Mouse (Mus musculus) intestine, embryonic 16.5 days (tissue): ENCODE results near the gene Gas1. TPM values are rescaled to one million over a fixed set of nuclear protein-coding genes. Genes with fewer than 3 reads are reported as not detected.

ENCODE experiments used
- ATAC-seq: fragments of 200-750 bp; cut with Nextera tagmentation; 2 replicates; pipeline ENCODE4 v1.8.0; 2017; ENCODE audit warnings: moderate TSS enrichment, moderate library complexity
- H3K27ac ChIP-seq: fragments of 300-500 bp; sonication (generic); 2 replicates; pipeline ENCODE4 v1.5.1; 2014; ENCODE audit warnings: mild to moderate bottlenecking, low read length
- H3K27me3 ChIP-seq: fragments of 300-500 bp; sonication (generic); replicated peaks from 2 replicates; pipeline ENCODE4 v1.6.1; 2014; ENCODE audit warnings: low read length, control low read depth, mixed read lengths; ENCODE audit not compliant: control insufficient read depth, insufficient read depth
- H3K36me3 ChIP-seq: fragments of 300-500 bp; sonication (generic); 2 replicates; pipeline ENCODE4 v1.6.1; 2014; ENCODE audit warnings: low read length, control low read depth; ENCODE audit not compliant: control insufficient read depth, insufficient read depth
- H3K4me1 ChIP-seq: fragments of 300-500 bp; sonication (generic); 2 replicates; pipeline ENCODE4 v1.6.1; 2014; ENCODE audit warnings: low read length, control low read depth, mixed read lengths; ENCODE audit not compliant: control insufficient read depth, insufficient read depth
- H3K4me2 ChIP-seq: fragments of 300-500 bp; sonication (generic); 2 replicates; pipeline ENCODE4 v1.6.1; 2014; ENCODE audit warnings: low read depth, low read length, control low read depth
- H3K4me3 ChIP-seq: fragments of 300-500 bp; sonication (generic); 2 replicates; pipeline ENCODE4 v1.5.1; 2014; ENCODE audit warnings: mild to moderate bottlenecking, low read length
- H3K9ac ChIP-seq: fragments of 300-500 bp; sonication (generic); 2 replicates; pipeline ENCODE4 v1.6.1; 2014; ENCODE audit warnings: low read depth, low read length
- H3K9me3 ChIP-seq: fragments of 300-500 bp; sonication (generic); 2 replicates; pipeline ENCODE4 v1.6.1; 2016; ENCODE audit warnings: low read length, control low read depth; ENCODE audit not compliant: control insufficient read depth
- WGBS: fragments of 180-500 bp; shearing (Covaris S2); extraction: QIAGEN DNeasy Blood & Tissue Kit; methylation state at CpG from one replicate; pipeline ENCODE4 v1.1.7; 2014; 5-methylcytosine and 5-hydroxymethylcytosine counted together
- polyA plus RNA-seq: library from polyadenylated mRNA; unstranded; fragments of >200 nt; fragmentation: Nextera tagmentation; extraction: Ambion mirVana; gene quantifications from 2 replicates; pipeline ENCODE4 v1.2.1, GENCODE M21; 2015

The Gas1 gene
- polyA plus RNA-seq, 1 experiment from 2014 or later = 22.0 TPM

DNA sequence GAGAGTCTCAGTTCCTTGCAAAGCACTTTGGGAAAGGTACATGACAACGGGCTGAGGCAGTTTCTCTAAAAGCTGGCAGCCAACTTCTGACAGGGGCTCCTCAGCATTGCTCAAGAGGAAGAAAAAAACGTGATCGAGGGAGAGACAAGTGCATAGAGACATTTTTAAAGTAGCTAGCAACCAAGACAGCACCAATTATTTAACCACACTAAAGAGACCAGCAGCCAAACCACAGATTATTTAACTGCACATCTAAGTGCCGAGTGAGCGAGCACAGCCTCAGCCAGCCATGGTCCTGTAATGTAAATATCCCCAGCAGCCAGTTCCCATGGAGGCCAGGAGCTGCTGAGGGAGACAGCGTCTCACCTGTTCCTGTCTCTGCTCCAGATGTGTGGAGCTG lies 16.1 kb upstream of the Gas1 start:
- no peaks in the 10 kb centered on the region for H3K36me3 ChIP-seq
- 21% methylated on average over 6 of the region's 6 CpGs for WGBS
- 0 out of 2 replicates have a peak, but pooled peaks have one; percentile 48 for ATAC-seq
- no peak overlapping the region for H3K4me2 ChIP-seq
- no peak overlapping the region for H3K4me3 ChIP-seq
- no peak overlapping the region for H3K27ac ChIP-seq
- no peaks in the 10 kb centered on the region for H3K4me1 ChIP-seq
- H3K27me3 ChIP-seq = no peaks in the 10 kb centered on the region
- H3K9me3 ChIP-seq = no peaks in the 10 kb centered on the region
- H3K9ac ChIP-seq = no peak overlapping the region

DNA sequence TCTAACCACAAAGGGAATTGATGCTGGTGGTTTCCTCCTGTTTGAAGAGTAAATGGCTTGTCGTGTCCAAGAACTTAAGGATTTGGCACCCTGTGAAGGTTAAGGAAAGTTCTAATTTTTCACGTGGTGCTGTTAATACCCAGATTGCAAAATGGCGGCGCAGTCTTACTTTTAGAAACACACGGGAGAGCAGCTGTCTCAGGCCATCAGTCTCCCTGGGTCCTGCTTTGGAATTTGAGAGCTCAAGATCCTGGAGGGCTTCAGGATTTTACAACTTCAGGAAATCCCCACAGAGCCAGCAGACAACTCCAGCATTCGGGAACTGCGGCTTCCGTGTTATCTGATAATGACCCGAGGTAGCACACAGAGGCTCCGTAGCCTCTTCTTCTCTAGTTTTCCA lies 12.8 kb upstream of the Gas1 start:
- H3K27ac ChIP-seq = no peak overlapping the region
- H3K4me1 ChIP-seq = no peaks in the 10 kb centered on the region
- no peak for ATAC-seq
- no peaks in the 10 kb centered on the region for H3K36me3 ChIP-seq
- H3K4me2 ChIP-seq = no peak overlapping the region
- 54% methylated on average over 10 of the region's 10 CpGs for WGBS
- no peaks in the 10 kb centered on the region for H3K9me3 ChIP-seq
- H3K9ac ChIP-seq = no peak overlapping the region
- H3K27me3 ChIP-seq = no peaks in the 10 kb centered on the region
- no peak overlapping the region for H3K4me3 ChIP-seq

DNA sequence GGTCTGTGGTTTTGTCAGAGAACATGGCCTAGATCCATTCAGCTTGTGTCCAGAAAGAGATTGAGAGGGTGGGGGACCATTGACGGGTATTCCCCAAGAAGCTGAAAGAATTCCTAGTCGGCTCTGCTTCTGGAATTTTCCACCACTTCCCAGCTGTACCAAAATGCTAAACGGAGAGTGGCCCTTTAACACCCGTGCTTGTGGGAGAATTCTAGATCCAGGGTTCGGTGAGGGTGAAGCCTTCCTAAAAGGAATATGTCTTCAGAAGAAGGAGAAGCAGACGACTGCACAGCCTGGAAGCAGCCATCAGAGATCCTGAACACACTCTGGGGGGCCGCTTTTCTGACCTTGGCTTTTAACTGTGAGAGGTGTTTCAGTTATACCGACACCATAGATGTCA lies 11.8 kb upstream of the Gas1 start:
- Histone ChIP-seq H3K27ac (no peak overlapping the region), H3K36me3 (no peaks in the 10 kb centered on the region), H3K4me1 (no peaks in the 10 kb centered on the region), H3K9ac (no peak overlapping the region), H3K4me3 (no peak overlapping the region), H3K9me3 (no peaks in the 10 kb centered on the region), H3K4me2 (no peak overlapping the region), H3K27me3 (no peaks in the 10 kb centered on the region)
- no peak for ATAC-seq
- 83% methylated on average over 8 of the region's 8 CpGs for WGBS

DNA sequence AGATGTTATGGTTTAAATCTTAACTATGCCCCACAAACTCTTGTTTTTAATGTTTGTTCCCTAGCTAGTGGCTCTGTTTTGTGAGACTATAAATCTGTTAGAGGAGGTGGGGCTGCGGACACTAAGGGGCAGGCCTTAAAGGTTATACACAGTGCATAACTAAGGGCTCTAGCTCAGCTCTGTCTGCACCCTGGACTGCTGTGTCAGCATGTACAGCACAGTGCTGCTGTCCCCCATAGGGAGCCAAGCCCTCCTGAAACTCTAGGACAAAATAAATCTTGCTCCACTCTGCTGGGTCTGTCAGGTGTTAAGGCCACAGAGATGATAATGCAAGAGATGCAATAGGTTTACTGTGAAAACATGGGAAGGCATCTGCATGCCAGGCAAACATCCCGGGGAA lies 10.1 kb upstream of the Gas1 start:
- ATAC-seq = no peak
- Histone ChIP-seq H3K4me2 (no peak overlapping the region), H3K27ac (no peak overlapping the region), H3K4me3 (no peak overlapping the region), H3K9ac (no peak overlapping the region), H3K27me3 (no peaks in the 10 kb centered on the region), H3K4me1 (no peaks in the 10 kb centered on the region), H3K9me3 (no peaks in the 10 kb centered on the region), H3K36me3 (no peaks in the 10 kb centered on the region)
- WGBS = 76% methylated on average over 2 of the region's 2 CpGs

DNA sequence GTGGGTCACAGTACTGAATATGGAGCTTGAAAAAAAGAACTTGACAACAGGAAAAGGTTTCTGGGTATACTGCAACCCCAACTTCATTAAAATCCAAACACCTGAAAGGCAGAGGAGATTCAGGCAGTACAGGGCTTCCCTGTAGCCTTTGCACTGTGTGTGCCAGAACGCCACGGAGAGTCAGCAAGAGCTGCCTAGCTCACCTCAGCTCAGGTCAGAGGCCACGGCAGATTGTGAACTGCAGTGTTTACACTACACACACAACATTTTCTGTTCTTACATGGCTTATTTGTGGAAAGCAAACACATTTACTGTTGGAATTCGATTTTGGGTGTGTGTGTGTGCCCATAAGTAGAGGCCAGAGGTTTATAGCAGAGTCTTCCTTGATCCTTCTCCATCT lies 5.2 kb upstream of the Gas1 start:
- no peaks in the 10 kb centered on the region for H3K9me3 ChIP-seq
- no peak overlapping the region for H3K4me2 ChIP-seq
- no peak for ATAC-seq
- H3K9ac ChIP-seq = no peak overlapping the region
- no peak overlapping the region for H3K4me3 ChIP-seq
- H3K27me3 ChIP-seq = no peaks in the 10 kb centered on the region
- H3K27ac ChIP-seq = no peak overlapping the region
- no peaks in the 10 kb centered on the region for H3K36me3 ChIP-seq
- H3K4me1 ChIP-seq = no peaks in the 10 kb centered on the region
- 47% methylated on average over 4 of the region's 4 CpGs for WGBS

DNA sequence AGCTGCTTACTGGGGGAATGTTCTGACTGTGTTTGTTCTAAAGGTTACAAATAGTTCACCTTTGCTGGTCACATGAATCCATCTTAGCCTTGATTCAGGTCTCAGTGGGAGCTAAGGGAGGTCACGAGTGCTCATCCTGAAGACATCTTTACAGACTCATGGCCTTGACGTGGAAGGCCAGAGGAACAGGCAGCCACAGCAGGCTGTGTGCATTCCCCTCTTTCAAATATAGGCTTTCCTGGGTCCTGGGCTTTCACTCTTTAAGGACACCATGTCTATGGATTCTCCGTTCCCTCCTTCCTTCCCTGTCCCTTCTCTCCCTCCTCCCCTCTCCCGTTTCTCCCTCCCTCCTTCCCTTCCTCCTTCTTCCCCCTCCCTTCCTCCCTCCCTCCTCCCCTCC lies 2.5 kb upstream of the Gas1 start:
- 81% methylated on average over 4 of the region's 4 CpGs for WGBS
- H3K27me3 ChIP-seq = 0 out of 2 replicates have a peak, but pooled peaks cover 4% of the 10 kb centered on the region
- ATAC-seq = no peak
- H3K4me1 ChIP-seq = no peaks in the 10 kb centered on the region
- H3K27ac ChIP-seq = no peak overlapping the region
- H3K4me2 ChIP-seq = no peak overlapping the region
- no peak overlapping the region for H3K9ac ChIP-seq
- H3K36me3 ChIP-seq = no peaks in the 10 kb centered on the region
- H3K9me3 ChIP-seq = no peaks in the 10 kb centered on the region
- no peak overlapping the region for H3K4me3 ChIP-seq

DNA sequence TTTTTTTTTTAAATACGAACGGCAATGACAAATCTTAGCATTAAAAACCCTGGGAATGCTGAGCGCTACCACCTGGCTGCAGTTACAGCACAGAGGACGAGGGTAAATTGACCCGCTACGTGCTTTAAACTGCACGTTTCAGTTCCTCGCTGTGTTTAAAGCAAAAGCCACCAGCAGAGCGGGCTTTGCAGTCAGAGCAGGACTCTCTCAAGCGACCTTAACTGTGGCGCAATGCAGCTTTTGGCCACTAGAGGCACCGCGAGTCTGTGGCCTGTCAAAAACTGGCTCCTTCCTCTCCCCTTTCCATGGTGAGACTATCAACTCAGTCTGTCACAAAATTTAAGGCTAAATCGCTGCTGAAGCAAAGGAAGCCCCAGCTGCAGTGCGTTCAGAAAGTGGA lies 1.3 kb upstream of the Gas1 start:
- Histone ChIP-seq H3K9ac (peak overlapping the region; percentile 41; the same call in 1 of the 2 replicates), H3K36me3 (no peaks in the 10 kb centered on the region), H3K4me2 (peak overlapping the region; percentile 94), H3K4me1 (no peaks in the 10 kb centered on the region), H3K9me3 (no peaks in the 10 kb centered on the region), H3K27ac (peak overlapping the region; percentile 96), H3K4me3 (peak overlapping the region; percentile 70), H3K27me3 (0 out of 2 replicates have a peak, but pooled peaks cover 7% of the 10 kb centered on the region)
- peak; percentile 23 for ATAC-seq
- WGBS = under 1% methylated on average over 15 of the region's 15 CpGs

DNA sequence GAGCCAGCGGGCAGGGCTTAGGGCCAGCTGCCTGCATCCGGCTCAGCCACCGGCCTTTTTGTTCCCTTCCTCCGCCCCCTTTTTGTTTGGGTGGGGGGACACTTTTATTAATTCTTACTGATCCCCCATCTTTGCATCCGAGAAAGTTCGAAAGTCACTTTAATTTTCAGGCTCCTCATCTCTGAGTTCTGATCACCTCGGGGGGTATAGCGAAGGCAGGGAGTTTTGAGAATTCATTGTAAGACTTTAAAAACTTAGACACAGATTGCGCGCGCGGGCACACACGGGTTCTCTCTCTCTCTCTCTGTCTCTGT lies 589 bp upstream of the Gas1 start:
- ATAC-seq = no peak
- no peaks in the 10 kb centered on the region for H3K36me3 ChIP-seq
- H3K4me1 ChIP-seq = no peaks in the 10 kb centered on the region
- H3K9me3 ChIP-seq = no peaks in the 10 kb centered on the region
- H3K4me3 ChIP-seq = peak overlapping the region; percentile 70
- H3K27ac ChIP-seq = peak overlapping the region; percentile 96
- peak overlapping the region; percentile 29; the same call in 1 of the 2 replicates for H3K9ac ChIP-seq
- WGBS = 2% methylated on average over 13 of the region's 13 CpGs
- 0 out of 2 replicates have a peak, but pooled peaks cover 7% of the 10 kb centered on the region for H3K27me3 ChIP-seq
- H3K4me2 ChIP-seq = peak overlapping the region; percentile 94

DNA sequence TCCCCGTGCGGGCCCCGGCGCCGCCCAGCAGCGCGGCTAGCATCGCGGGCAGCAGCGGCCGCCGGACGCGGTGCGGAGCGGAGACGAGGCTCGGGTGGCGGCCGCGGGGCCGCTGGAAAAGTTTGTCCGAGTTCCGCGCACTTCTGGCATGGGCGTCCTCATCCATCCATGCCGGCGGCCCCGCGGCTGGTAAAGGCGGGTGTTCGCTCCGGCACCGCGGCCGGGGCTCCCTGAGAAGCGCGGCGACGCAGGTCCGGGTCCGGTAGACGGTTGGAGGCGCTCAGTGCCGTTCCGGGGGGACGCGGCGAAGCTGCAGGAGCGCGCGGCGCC lies 424 bp downstream of the Gas1 start:
- H3K9me3 ChIP-seq = no peaks in the 10 kb centered on the region
- no peak for ATAC-seq
- H3K36me3 ChIP-seq = no peaks in the 10 kb centered on the region
- H3K9ac ChIP-seq = peak overlapping the region; percentile 83
- H3K4me2 ChIP-seq = peak overlapping the region; percentile 94
- WGBS = under 1% methylated on average over 52 of the region's 53 CpGs
- H3K4me3 ChIP-seq = peak overlapping the region; percentile 70
- H3K4me1 ChIP-seq = no peaks in the 10 kb centered on the region
- peak overlapping the region; percentile 96 for H3K27ac ChIP-seq
- 0 out of 2 replicates have a peak, but pooled peaks cover 10% of the 10 kb centered on the region for H3K27me3 ChIP-seq

DNA sequence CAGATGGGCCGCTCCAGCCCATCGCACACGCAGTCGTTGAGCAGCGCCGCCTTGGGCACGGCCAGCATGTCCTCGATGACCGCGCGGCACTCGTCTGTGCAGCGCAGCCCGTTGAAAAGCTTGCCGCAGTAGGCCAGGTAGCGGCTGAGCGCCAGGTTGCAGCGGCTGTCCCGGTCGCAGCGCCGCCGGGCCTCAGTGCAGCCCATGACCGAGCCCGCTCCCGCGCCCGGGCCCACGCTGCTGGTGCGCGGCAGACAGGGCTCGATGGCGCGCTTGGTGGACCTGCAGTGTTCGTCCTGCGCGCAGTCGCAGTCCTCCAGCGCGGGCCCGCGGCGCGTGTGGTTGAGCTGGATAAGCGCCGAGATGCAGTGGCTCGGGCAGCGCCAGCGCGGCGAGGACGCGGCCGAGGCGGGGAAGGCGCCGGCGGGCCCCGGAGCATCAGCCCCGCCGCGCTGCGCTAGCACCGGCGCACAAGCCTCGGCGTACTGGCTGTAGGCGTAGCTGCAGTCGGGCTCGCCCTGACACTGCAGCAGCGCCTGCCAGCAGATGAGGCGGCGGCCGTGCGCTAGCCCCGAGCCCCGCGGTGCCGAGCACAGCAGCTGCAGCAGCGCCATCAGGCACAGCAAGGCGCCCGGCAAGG lies 909 bp downstream of the Gas1 start:
- no peaks in the 10 kb centered on the region for H3K4me1 ChIP-seq
- no peaks in the 10 kb centered on the region for H3K36me3 ChIP-seq
- peak overlapping the region; percentile 70 for H3K4me3 ChIP-seq
- H3K27ac ChIP-seq = peak overlapping the region; percentile 96
- H3K4me2 ChIP-seq = peak overlapping the region; percentile 94
- H3K27me3 ChIP-seq = peaks cover 13% of the 10 kb centered on the region
- WGBS = under 1% methylated on average over 82 of the region's 82 CpGs
- ATAC-seq = peak; percentile 42
- H3K9ac ChIP-seq = peak overlapping the region; percentile 83
- no peaks in the 10 kb centered on the region for H3K9me3 ChIP-seq
